Mouse (Mus musculus): ENCODE results near the gene Caly.

DNA sequence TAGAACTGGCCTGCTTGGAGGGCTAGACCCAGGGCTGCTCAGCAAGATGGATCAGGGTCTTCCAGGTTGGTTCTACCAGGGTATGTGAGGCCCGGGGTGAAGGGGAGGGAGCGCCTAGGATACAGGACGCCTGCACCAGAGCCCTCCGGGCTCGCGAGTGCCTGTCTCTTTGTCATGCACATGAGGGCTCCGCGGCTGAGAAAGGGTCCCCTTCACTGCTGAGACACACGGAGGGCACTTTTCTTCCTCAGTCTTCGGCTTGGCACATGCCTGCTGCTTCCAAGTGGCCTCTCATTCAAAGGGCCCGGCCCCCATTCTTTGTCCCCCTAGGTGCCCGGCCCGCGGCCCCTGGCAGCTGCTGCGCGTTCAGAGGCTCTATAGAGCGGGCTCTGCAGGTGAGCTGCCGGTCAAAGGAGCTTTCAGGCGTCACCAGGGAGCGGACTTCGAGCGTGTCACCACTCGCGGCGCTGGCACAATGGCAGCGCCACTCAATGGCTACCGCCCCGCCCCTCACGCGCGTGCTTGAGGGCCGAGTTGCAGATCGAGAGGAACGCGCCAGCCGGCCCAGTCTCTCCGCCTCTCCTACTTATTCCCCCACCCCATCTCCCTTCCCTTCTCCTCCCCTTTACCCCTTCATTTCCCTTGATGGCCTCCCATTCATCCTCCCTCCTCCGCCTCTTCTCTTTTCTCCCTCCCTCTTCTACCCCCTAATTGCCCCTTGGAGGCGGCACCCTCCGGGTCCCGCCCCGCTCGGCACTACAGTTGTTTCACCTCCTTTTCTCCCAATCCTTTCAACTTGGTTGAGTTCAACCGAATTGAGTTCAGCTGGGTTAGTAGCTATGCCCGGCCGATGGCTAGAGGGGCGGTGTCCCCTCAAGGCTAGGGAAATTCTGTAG, 21.2 kb downstream of the Caly start:
- no peak for TF ChIP-seq GATA1 (IDR thresholded peaks at IDR 0.05; ENCODE audit: borderline replicate concordance, low read length)
- no peak for TF ChIP-seq FLI1 (IDR thresholded peaks at IDR 0.05; ENCODE audit: low read length)
